Mouse (Mus musculus) Patski (cell line): ENCODE data around the gene Ebf3. TPM values are rescaled to one million over a fixed set of nuclear protein-coding genes. Genes with fewer than 3 reads are reported as not detected.

Source experiments
- ATAC-seq: fragments of 100-300 bp; one replicate; pipeline ENCODE4 v1.8.0; 2021
- CTCF ChIA-PET: fragments of 350-600 bp; sonication (Branson Sonifier 250); formaldehyde crosslinking; loops from one replicate; lab custom pipeline; 2022; ENCODE audit warnings: inconsistent platforms; lab: Charles Lee
- POLR2A ChIA-PET: fragments of 350-600 bp; sonication (Branson Sonifier 250); formaldehyde crosslinking; loops from one replicate; lab custom pipeline; 2022; ENCODE audit warnings: antibody characterized with exemption, inconsistent platforms; lab: Charles Lee
- DNase-seq: peaks from one replicate; pipeline ENCODE4 v3.0.0-alpha.2; 2011; ENCODE audit warnings: low read depth, low spot score
- H3K27me3 ChIP-seq: fragments of 371-371 bp; one replicate; pipeline ENCODE4 v1.5.1; 2021
- CTCF ChIP-seq: fragments of 100-300 bp; IDR thresholded peaks from one replicate; pipeline ENCODE4 v1.5.1; 2021
- in situ Hi-C: fragments of 300-500 bp; cut with MboI; formaldehyde crosslinking; loops from 3 replicates; pipeline ENCODE4 v1.11.1; 2018; ENCODE audit warnings: low pct_unique_long_range_greater_than_20kb, mixed read lengths
- polyA plus RNA-seq: library from polyadenylated mRNA; unstranded; gene quantifications from one replicate; pipeline ENCODE4 v1.2.3, GENCODE M21; 2021

Gene Ebf3
- 0.86 TPM for polyA plus RNA-seq

DNA sequence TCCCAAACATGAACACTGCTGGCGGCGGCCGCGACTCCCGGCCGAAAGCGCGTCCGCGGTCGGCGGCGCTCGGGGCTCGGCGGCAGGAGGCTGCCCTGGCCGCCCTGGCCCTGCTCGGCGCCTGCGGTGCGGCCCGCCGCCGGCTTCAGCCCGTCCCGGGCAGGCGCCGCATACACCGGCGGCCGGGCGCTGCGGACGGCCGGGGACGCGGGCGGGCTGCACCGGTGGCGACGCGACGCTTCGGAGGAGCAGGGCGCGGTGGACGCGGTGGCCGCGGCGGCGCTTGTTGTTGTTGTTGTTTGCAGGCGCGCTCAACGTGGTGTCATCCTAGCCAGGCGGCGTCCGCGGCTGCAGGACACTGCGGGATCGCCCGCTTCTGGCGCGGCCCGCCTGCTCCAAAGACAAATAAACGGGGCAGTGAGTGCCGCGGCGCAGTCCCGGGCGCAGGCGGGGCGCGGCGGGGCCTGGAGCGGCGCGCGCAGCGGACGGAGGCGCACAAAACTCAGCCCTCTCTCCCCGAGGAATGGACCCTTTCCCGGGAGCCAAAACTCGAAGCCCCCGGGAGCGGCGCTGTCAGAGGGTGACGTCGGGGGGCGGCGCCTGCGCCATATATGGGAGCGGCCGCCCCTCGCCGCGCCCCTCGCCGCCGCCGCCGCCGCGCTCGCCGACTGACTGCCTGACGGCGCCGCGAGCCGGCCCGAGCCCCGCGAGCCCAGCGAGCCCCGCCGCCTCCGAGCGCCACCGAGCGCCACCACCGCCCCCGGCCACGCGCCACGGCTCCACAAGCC, at the start of gene Ebf3:
TSS of gene Ebf3 (minus strand) at position 542 of the 788 bp plus-strand sequence.
- H3K27me3 ChIP-seq, result peaks cover 55% of the 10 kb centered on the region
- DNase-seq (no peak), ATAC-seq (peak; percentile 23)
- no peak for TF ChIP-seq CTCF
- ChIA-PET POLR2A (no interaction called here), CTCF (no interaction called here)
- in situ Hi-C loops, result loop anchor here (25.0 kb wide), 1 partner anchor 827 kb away; no protein-coding TSS in a partner anchor

DNA sequence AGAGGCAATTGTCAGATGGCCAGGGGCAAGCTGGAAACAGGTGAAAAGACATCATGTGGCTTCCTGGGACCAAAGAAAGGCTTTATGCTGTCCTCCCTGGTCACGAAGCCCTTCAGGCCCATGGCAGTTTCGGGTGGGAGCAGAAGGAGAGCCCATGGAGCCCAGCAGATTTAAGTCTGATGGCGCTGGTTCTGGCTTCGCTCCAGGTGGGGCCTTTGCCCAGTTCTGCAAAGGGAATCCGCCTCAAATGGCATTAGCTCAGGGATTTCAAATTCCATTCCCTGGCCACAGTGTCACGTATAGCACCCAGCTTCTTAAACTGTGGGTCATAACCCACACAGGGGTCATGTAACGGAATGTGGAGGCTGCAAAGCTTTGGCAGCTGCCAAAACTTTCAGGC, 32.6 kb upstream of the Ebf3 start:
- DNase-seq (no peak), ATAC-seq (no peak)
- CTCF ChIA-PET, result no interaction called here
- no peak for TF ChIP-seq CTCF
- in situ Hi-C loops, result no loop called here
- POLR2A ChIA-PET, result interaction anchor here (0.5 kb wide), 1 partner anchor 12 kb away, joined by 3 read pairs; no protein-coding TSS in a partner anchor
- H3K27me3 ChIP-seq, result no peaks in the 10 kb centered on the region

DNA sequence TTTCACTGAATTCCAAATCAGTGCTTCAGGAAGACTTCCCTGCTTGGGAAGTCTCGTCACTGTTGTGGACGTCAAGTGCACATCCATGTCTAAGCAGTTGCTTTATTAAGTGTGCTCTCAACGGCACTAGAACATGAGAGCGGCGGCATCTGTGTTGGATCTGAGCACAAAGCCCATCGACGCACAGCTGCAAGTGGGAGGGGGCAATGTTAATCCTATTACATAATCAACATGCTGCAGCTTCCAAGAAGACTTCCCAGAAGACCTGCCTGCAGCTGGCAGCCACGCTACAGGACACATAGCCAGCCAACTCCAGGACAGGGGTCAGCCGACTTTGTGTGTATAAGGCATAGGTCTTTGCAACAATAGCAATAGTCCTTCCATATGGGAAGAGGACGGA, 31.8 kb upstream of the Ebf3 start:
- in situ Hi-C loops, result no loop called here
- no peak for DNase-seq
- H3K27me3 ChIP-seq, result no peaks in the 10 kb centered on the region
- ATAC-seq, result no peak
- no peak for TF ChIP-seq CTCF
- ChIA-PET POLR2A (no interaction called here), CTCF (interaction anchor here (1.2 kb wide), 1 partner anchor 24 kb away, joined by 3 read pairs; no protein-coding TSS in a partner anchor)

DNA sequence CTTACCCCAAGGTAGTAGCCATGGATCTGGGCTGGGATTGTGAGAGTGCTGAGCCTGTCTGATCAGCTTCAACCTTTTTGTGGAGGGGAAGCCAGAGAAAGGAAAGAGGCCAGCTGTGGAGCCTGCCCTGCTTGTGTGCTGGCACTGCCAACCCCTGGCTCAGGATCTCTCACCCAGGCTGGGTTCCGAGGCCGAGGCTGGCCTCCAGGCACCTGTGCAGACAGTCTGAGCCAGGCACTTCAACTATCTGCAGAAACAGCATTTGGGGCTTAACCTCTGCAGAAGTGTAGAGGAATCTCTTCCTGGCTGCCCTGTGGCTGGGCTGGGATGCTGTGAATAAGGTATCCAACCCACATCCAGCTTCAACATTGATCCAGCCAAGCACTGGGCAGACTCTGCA, 19.7 kb upstream of the Ebf3 start:
- DNase-seq (no peak), ATAC-seq (no peak)
- POLR2A ChIA-PET, result no interaction called here
- in situ Hi-C loops, result no loop called here
- no peaks in the 10 kb centered on the region for H3K27me3 ChIP-seq
- TF ChIP-seq CTCF, result no peak
- CTCF ChIA-PET, result interaction anchor here (1.3 kb wide), 1 partner anchor 13 kb away, joined by 4 read pairs; no protein-coding TSS in a partner anchor

DNA sequence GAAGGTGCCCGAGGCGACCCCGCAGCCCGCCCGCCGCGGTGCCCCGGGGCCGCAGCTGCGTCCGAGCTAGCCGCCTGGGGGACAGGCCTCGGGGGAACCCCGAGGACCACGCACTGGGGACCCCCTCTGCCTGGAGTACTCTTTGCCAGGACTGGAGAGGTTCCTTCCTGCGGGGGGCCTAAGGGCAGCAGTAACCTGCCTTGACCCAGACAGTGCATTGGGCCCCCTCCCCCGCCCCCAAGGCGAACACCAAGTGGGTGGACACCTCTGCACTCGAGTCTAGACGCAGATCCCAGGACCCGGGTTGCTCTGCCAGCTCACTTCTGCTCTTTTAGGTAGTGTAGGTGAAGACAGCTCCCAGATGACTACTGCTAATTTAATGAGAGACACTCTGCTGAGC, 8.7 kb upstream of the Ebf3 start:
- H3K27me3 ChIP-seq, result peaks cover 52% of the 10 kb centered on the region
- ATAC-seq (no peak), DNase-seq (no peak)
- ChIA-PET CTCF (no interaction called here), POLR2A (no interaction called here)
- in situ Hi-C loops, result loop anchor here (5.0 to 25.0 kb wide), 2 partner anchors 836 to 1486 kb away; no protein-coding TSS in a partner anchor
- no peak for TF ChIP-seq CTCF

DNA sequence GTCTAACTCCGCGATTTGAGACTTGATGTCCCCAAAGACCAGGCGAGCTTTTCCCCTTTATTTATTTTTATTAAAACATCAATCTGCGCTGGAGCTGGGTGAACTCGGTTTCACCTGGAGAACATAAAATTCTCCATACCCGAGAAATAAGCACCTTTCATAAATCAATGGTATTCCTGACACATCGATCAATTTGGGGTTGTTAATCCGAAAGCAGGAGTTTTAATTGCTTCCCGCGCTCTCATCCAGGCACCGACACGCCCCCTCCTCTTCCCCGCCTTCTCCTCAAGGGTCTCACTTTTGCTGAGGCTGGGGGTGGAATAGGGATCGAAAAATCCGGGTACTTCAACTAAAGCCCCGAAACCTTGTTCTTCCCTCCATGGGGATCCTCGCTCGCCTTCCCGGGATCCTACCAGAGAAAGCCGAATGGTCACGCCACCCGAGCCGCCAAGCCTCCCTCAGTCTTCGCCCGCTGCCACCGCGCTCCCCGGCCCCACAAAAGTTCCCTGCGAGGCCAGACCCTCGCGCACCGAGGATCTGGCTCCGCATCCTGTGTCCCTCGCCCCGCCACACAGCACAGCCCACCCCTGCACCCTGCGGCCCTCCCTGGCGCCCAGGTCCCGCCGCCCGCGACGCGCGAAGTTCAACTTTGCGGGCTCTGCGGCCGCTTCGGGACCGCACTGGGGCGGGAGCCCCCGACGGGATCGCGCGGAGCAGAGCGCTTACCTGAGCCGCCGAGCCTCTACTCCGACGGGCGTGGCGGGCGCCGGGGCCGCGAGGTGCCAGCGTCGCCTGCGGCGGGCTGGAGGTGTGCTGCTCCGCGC, 7.9 kb upstream of the Ebf3 start:
- no peak for DNase-seq

DNA sequence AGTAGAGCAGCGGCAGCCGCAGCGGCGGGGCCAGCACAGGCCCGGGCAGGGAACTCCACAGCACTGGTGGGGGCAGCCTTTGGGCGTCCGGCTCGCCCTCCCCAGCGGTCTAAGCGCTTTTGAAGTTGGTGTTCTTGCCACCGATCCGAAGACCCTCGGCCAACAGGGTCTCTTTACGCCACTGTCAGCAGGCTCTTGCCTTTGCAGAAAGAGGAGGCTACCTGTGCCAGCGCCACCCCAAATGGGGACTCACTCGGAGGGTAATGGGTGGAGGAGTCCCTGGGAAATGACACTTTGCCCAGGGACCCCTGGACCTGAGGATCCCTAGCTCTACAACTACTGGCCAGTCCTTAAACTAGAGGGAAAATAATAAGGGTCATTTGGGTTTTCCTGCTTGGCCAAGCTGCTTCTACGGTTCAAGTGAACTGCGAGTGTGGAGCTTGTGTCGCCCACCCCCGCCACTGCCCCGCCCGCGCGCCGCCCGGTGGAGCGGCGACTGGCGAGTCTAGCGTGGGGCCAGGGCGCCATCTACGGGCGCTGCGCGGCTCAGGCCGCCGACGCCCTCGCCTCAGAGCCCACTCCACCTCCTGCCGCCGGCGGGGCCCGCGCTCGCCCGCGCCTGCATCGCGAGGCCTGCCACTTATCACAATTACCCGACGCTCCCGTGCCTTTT, 7.0 kb upstream of the Ebf3 start:
- TF ChIP-seq CTCF, result no peak
- ATAC-seq (peak; percentile 83), DNase-seq (no peak)
- ChIA-PET CTCF (interaction anchor here (1.1 to 1.5 kb wide), 5 partner anchors 12 to 833 kb away, joined by 3 to 4 read pairs (median 3); no protein-coding TSS in a partner anchor), POLR2A (no interaction called here)
- in situ Hi-C loops, result loop anchor here (5.0 to 25.0 kb wide), 2 partner anchors 834 to 1484 kb away; no protein-coding TSS in a partner anchor
- H3K27me3 ChIP-seq, result peaks cover 69% of the 10 kb centered on the region

More for the DNA sequence above, 7.9 kb upstream of the Ebf3 start:
- no peak for ATAC-seq
- no peak for TF ChIP-seq CTCF
- POLR2A ChIA-PET, result no interaction called here
- CTCF ChIA-PET, result interaction anchor here (1.2 to 1.5 kb wide), 4 partner anchors 11 to 834 kb away, joined by 3 to 4 read pairs (median 3); no protein-coding TSS in a partner anchor
- peaks cover 60% of the 10 kb centered on the region for H3K27me3 ChIP-seq
- in situ Hi-C loops, result loop anchor here (5.0 to 25.0 kb wide), 2 partner anchors 835 to 1485 kb away; no protein-coding TSS in a partner anchor

DNA sequence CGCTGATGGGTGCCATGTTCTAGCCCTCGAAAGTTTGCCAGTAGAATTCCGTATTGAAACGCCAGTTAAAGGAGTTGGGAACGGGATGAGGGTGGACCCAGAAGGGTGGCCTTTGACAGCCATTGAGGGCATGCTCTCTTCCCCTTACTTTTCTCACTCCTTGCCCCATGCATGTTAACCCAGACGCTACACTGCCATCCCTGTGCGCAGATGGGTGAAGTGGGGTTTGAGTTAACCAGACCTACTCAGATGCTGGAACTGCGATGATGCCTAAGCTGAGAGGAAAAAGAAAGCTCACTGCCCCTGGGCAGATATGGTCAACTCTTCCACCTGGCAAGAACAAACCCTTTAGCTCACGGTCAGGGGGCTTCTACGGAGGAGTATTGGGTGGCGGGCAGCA, 6.1 kb upstream of the Ebf3 start:
- no peak for DNase-seq
- CTCF ChIA-PET, result interaction anchor here (1.1 kb wide), 1 partner anchor 19 kb away, joined by 3 read pairs; no protein-coding TSS in a partner anchor
- POLR2A ChIA-PET, result no interaction called here
- no peak for ATAC-seq
- in situ Hi-C loops, result loop anchor here (5.0 to 25.0 kb wide), 2 partner anchors 833 to 1483 kb away; no protein-coding TSS in a partner anchor
- peaks cover 79% of the 10 kb centered on the region for H3K27me3 ChIP-seq
- no peak for TF ChIP-seq CTCF

DNA sequence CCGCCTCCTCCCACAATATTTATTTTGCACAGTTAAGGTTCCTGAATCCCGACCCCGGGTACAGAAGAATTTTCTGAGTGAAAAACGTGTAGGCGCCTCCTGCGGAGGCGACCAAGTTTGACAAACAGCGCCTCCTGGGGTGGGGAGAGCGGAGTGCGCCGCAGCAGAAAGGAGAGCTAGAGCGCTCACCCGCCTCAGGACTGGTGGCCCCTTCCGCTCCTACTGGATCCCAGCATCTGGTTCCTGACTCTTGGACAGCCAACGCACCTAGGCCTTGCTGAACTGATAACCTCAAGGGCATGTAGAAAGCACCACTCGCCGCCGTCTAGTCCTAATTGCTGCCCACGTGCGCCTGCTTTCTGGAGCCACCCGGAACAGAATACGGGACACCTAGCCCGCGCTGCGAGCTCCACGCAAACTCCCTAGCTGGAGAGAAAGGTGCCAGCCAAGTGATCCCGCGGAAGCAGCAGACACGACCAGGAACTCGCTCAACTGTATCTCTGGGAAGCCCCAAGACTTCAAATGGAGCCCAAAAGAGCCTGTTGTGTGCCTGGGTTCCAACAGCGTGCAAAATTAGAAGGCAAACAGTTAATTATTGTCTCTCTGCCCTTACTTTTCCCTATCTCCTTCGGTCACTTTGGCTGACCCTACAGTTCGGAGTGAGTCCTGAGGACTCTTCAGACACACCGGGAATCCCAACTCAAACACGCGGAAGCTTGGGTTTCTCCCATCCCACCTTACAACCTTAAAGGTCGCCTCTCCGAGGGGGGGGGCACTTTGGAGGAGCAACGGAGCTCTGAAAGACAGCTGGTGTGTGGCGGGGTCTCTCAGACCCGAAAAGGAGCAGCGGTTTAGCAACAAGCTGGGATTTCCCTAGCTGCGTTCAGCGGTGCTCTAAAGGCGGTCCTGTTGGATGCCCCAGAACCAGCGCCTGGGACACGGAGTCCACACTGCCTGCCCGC, 5.0 kb upstream of the Ebf3 start:
- POLR2A ChIA-PET, result interaction anchor here (0.6 kb wide), 1 partner anchor 1528 kb away, joined by 6 read pairs; no protein-coding TSS in a partner anchor
- no peak for ATAC-seq
- H3K27me3 ChIP-seq, result peaks cover 82% of the 10 kb centered on the region
- no peak for DNase-seq
- no peak for TF ChIP-seq CTCF
- CTCF ChIA-PET, result interaction anchor here (1.1 kb wide), 1 partner anchor 109 kb away, joined by 3 read pairs; no protein-coding TSS in a partner anchor
- in situ Hi-C loops, result loop anchor here (25.0 kb wide), 1 partner anchor 832 kb away; no protein-coding TSS in a partner anchor
